Mouse (Mus musculus) liver, adult 2 months (tissue): Measurements from ENCODE around the gene Cdc20b. TPM values are rescaled to one million over a fixed set of nuclear protein-coding genes. Genes with fewer than 3 reads are reported as not detected.

ENCODE experiments used
- DNase-seq: peaks from one replicate; pipeline ENCODE4 v3.0.0-alpha.2; 2011; ENCODE audit warnings: low read depth, low spot score; ENCODE audit errors: extremely low read depth
- H3K27ac ChIP-seq: fragments of 200-500 bp; replicated peaks from 2 replicates; pipeline ENCODE4 v1.5.1; 2012; ENCODE audit warnings: low read depth, mild to moderate bottlenecking, control low read depth, inconsistent platforms, low read length; ENCODE audit not compliant: insufficient read depth
- H3K27me3 ChIP-seq: fragments of 200-500 bp; 2 replicates; pipeline ENCODE4 v1.6.1; 2012; ENCODE audit warnings: mild to moderate bottlenecking, moderate library complexity, low read length, inconsistent platforms; ENCODE audit not compliant: control insufficient read depth, insufficient read depth
- H3K36me3 ChIP-seq: fragments of 200-500 bp; 2 replicates; pipeline ENCODE4 v1.6.1; 2012; ENCODE audit warnings: low read length, inconsistent platforms; ENCODE audit not compliant: control insufficient read depth, insufficient read depth
- H3K4me1 ChIP-seq: fragments of 200-500 bp; 2 replicates; pipeline ENCODE4 v1.6.1; 2011; ENCODE audit warnings: low read length; ENCODE audit not compliant: control insufficient read depth, insufficient read depth
- H3K4me3 ChIP-seq: fragments of 200-500 bp; 2 replicates; pipeline ENCODE4 v1.5.1; 2011; ENCODE audit warnings: low read depth, mild to moderate bottlenecking, control low read depth, low read length, moderate library complexity; ENCODE audit not compliant: insufficient read depth
- H3K79me2 ChIP-seq: fragments of 200-500 bp; 2 replicates; pipeline ENCODE4 v1.6.1; 2012; ENCODE audit warnings: inconsistent platforms, mild to moderate bottlenecking, low read length, moderate library complexity; ENCODE audit not compliant: control insufficient read depth, insufficient read depth
- H3K9ac ChIP-seq: fragments of 200-500 bp; 2 replicates; pipeline ENCODE4 v1.6.1; 2012; ENCODE audit warnings: low read depth, mild to moderate bottlenecking, control low read depth, inconsistent platforms, low read length
- CTCF ChIP-seq: fragments of 200-500 bp; IDR thresholded peaks from 2 replicates; pipeline ENCODE4 v1.5.1; 2011; ENCODE audit warnings: low read depth, low read length, control low read depth
- POLR2A ChIP-seq: fragments of 200-500 bp; IDR thresholded peaks from 2 replicates; pipeline ENCODE4 v1.6.1; 2011; ENCODE audit warnings: low read length, control low read depth; ENCODE audit not compliant: insufficient read depth; ENCODE audit errors: extremely low read depth
- WGBS: fragments of 180-500 bp; shearing (Covaris S2); methylation state at CpG from one replicate; pipeline ENCODE4 v1.1.7; 2018; 5-methylcytosine and 5-hydroxymethylcytosine counted together
- polyA plus RNA-seq: library from polyadenylated mRNA; depleted of rRNA; stranded (reverse); fragments of >200 nt; gene quantifications from 2 replicates; pipeline ENCODE4 v1.2.3, GENCODE M21; 2012
- total RNA-seq: library from RNA; depleted of rRNA; stranded (reverse); fragments of >200 nt; gene quantifications from 2 replicates; pipeline ENCODE4 v1.2.3, GENCODE M21; 2014

Gene Cdc20b
- total and polyA plus RNA-seq, 2 experiments: not detected

DNA sequence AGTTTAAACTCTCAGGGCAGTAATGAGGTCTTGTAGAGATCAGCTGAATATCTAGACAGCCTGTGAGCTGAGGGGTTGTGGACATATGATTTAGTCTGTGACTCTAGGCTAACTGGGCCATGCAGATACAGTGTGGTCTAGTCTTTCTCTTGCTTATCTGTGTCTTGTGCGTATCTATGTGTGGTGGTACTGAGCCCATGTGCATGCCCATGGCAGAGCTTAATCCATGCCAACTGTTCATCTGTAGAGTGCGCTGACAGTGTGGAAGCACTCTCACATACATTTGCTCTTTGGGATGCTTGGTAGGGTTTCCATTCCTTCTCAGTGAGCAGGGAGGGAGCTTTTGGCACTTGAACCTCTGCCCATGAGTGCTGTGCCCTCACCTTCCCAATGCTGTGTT, 13.4 kb upstream of the Cdc20b start:
- no peak overlapping the region for H3K27ac ChIP-seq
- TF ChIP-seq CTCF (no peak), POLR2A (no peak)
- no peak overlapping the region for H3K4me3 ChIP-seq
- no peak for DNase-seq
- H3K27me3 ChIP-seq: no peaks in the 10 kb centered on the region
- H3K9ac ChIP-seq: no peak overlapping the region
- H3K79me2 ChIP-seq: no peaks in the 10 kb centered on the region
- peaks cover 8% of the 10 kb centered on the region for H3K4me1 ChIP-seq
- 96% methylated on average over 2 of the region's 2 CpGs for WGBS
- no peaks in the 10 kb centered on the region for H3K36me3 ChIP-seq

DNA sequence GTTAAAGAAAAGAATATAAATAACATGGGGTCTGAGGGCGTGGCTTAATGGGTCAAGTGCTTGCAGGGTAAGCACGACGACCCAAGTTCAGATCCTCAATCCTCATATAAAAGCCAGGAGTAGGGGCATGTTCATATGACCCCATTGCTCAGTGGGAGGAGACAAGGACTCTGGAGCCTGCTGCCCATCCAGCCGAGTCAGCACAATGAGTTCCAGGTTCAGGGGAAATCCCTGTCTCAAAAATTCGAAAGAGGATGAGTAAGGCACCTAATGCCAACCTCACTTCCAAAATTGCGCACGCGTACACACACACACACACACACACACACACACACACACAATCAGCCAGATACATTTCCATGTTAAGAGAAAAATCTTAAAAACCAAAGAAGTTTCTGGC, 12.4 kb upstream of the Cdc20b start:
- Histone ChIP-seq H3K27ac (no peak overlapping the region), H3K27me3 (no peaks in the 10 kb centered on the region), H3K9ac (no peak overlapping the region), H3K4me1 (peaks cover 8% of the 10 kb centered on the region), H3K4me3 (no peak overlapping the region), H3K36me3 (no peaks in the 10 kb centered on the region), H3K79me2 (no peaks in the 10 kb centered on the region)
- peak; percentile 17 for DNase-seq
- 73% methylated on average over 8 of the region's 8 CpGs for WGBS
- TF ChIP-seq CTCF (no peak), POLR2A (no peak)

DNA sequence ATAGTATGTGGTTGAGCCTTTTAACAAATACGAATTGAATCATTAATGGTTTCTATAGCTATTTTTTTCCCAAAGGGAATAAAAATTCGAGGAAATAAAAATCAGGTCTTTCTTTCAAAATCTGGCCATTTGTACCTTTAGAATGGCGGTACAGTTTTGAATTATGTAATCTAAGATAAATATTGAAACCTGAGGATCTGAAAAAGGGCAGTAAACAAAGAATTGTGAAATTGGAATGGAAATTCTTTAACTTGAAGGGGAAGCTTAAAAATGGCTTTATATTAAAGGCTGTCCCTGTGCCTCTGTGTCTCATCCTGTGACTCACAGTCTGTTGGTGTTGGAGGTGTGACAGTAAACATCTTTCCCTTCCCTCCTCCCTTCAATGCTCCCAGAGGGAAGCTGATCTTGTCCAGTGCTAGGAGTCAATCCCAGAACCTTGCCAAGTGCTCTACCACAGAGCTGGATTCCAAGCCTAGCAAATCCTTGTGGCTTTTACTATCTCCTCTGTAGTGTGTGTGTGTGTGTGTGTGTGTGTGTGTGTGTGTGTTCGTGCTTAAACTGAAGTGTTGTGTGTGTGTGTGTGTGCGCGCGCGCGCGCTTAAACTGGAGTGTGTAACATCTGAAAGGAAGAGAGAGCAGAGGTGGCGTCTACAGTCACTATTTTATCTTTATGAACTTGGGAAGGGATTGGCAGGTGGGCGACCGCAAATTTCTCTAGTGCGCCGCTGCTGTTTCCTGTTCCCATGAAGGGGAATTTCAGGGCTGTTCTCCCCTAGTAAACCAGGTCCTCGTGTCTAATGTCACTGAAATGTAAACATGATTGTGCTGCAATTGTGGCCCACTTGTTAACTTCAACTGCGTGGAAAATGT, 11.4 kb upstream of the Cdc20b start:
- Histone ChIP-seq H3K4me1 (peaks cover 8% of the 10 kb centered on the region), H3K79me2 (no peaks in the 10 kb centered on the region), H3K36me3 (no peaks in the 10 kb centered on the region), H3K4me3 (no peak overlapping the region), H3K27me3 (no peaks in the 10 kb centered on the region), H3K9ac (no peak overlapping the region), H3K27ac (peak overlapping the region; percentile 36)
- WGBS: 71% methylated on average over 17 of the region's 17 CpGs
- no peak for TF ChIP-seq POLR2A
- no peak for TF ChIP-seq CTCF
- DNase-seq: peak; percentile 52

DNA sequence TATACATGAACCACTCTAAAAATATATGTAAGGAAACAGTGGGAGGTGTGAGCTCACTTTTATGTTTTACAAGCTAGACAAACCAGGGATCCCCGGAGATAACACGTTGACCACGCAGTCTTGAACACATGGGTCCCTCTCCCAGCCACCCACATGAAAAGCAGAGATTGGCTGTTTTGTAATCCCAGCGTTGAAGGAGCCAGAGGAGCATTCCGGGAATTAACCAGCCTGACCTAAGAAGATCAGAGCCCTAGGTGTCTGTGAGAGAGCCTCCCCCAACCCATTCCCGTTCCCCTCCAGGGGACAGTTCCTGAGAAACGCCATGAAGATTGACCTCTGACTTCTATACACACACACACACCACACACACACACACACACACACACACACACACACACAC, 3.6 kb upstream of the Cdc20b start:
- DNase-seq: no peak
- Histone ChIP-seq H3K4me3 (no peak overlapping the region), H3K36me3 (no peaks in the 10 kb centered on the region), H3K4me1 (peaks cover 3% of the 10 kb centered on the region; the same call in 1 of the 2 replicates), H3K27ac (no peak overlapping the region), H3K27me3 (peaks cover 15% of the 10 kb centered on the region; the same call in 1 of the 2 replicates), H3K79me2 (no peaks in the 10 kb centered on the region), H3K9ac (no peak overlapping the region)
- no peak for TF ChIP-seq POLR2A
- TF ChIP-seq CTCF: no peak
- 2% methylated on average over 7 of the region's 7 CpGs for WGBS

DNA sequence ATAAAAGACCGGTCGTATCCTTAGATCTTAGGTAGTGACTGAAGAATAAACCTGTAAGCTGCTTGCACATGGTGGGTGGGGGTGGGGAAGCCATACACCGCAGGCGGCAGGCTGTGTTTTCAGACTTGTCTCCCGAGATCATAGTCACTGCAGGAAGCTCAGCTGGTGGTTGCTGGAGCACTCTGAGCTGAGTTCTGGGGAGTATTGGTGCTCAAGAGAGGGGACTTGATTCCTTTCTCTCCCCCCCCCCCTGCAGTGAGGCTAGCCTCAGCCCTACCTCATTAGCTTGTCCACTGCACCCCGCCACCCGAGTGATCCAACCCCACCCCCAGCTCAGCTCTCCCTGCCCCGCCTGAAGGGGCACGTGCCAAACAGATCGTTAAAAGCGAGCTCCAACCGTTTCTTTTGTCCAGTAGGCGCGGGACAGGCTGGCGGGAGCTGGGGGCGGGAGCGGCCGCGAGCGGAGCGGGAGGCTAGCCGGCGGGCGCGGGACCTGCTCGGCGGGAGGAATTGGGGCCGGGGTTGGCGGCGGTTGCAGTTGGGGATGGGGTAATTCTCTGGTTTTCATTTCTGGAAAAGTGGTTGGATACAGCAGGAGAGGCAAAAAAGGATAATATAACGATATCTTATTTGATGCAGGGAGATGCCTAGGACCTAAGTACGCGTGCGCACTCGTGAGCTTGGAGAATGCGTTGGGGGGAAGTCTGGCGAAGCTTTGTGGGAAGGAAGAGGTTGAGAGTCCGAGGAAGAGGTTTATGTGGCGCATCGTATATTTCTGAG, 2.9 kb upstream of the Cdc20b start:
- Histone ChIP-seq H3K79me2 (no peaks in the 10 kb centered on the region), H3K4me1 (peaks cover 3% of the 10 kb centered on the region; the same call in 1 of the 2 replicates), H3K27me3 (peaks cover 15% of the 10 kb centered on the region; the same call in 1 of the 2 replicates), H3K4me3 (peak overlapping the region; percentile 40; the same call in 1 of the 2 replicates), H3K27ac (no peak overlapping the region), H3K9ac (no peak overlapping the region), H3K36me3 (no peaks in the 10 kb centered on the region)
- no peak for DNase-seq
- no peak for TF ChIP-seq CTCF
- TF ChIP-seq POLR2A: no peak
- WGBS: 2% methylated on average over 40 of the region's 40 CpGs

DNA sequence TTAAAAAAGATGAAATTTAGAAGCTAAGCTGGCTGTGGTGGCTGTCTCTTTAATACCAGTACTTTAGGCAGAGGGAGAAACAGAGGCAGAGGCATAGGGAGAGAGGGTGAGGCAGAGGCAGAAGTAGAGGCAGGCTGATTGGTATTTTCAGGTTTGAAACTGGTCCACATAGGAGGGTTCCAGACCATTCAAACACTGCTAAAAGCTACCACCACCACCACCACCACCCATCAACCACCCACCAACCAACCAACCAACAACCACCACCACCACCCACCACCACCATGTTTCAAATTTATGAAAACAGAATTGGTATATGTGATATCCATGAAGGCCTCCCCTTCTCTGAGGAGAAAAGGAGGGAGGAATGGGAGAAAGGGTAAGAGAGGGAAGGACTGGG, 2.1 kb upstream of the Cdc20b start:
- no peak for DNase-seq
- peaks cover 3% of the 10 kb centered on the region; the same call in 1 of the 2 replicates for H3K4me1 ChIP-seq
- H3K9ac ChIP-seq: no peak overlapping the region
- no peaks in the 10 kb centered on the region for H3K79me2 ChIP-seq
- H3K36me3 ChIP-seq: no peaks in the 10 kb centered on the region
- no peak overlapping the region for H3K4me3 ChIP-seq
- H3K27me3 ChIP-seq: peaks cover 15% of the 10 kb centered on the region; the same call in 1 of the 2 replicates
- TF ChIP-seq POLR2A (no peak), CTCF (no peak)
- no peak overlapping the region for H3K27ac ChIP-seq
